Mouse (Mus musculus): ENCODE data around the gene Iqsec1. TPM values are rescaled to one million over a fixed set of nuclear protein-coding genes. Genes with fewer than 3 reads are reported as not detected.

The Iqsec1 gene
- polyA plus RNA-seq, 1 experiment from 2014 or later = 9.8 TPM

- no peak overlapping the region for H3K4me2 ChIP-seq
- no peak overlapping the region for H3K27ac ChIP-seq
- 81% methylated on average over 4 of the region's 4 CpGs for WGBS
- no peak overlapping the region for H3K9ac ChIP-seq (replicated peaks)
- no peaks in the 10 kb centered on the region for H3K36me3 ChIP-seq
- H3K27me3 ChIP-seq = no peaks in the 10 kb centered on the region
- no peaks in the 10 kb centered on the region for H3K9me3 ChIP-seq
- no peak overlapping the region for H3K4me3 ChIP-seq (replicated peaks)
- H3K4me1 ChIP-seq (replicated peaks) = no peaks in the 10 kb centered on the region
- ATAC-seq (ENCODE audit: insufficient number of reproducible peaks, insufficient read depth, low FRiP score, low TSS enrichment, low read depth) = no peak
Observed at GRCm38 (mm10) chr6:90953349-90953748, 35.1 kb downstream of the Iqsec1 start.

DNA sequence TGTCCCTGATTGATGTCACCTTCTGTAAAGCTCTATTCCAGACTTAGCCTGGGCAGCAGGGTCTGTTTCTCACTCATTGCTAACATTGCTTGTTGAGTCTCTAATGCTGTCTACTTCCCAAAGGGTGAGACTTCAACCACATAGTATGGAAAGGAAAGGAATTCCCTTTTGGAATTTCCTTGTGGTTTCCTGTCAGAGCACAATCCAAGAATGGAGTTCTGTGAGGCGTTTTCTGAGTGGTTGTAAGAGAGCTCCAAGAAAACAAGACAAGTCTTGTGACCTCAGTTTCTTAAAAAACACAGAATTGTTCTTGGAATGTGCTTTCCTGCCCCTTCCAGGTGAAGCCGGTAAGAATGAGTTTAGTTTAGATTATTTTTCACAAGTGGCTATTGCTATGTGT is 37.5 kb downstream of the Iqsec1 start:
- H3K36me3 ChIP-seq = no peaks in the 10 kb centered on the region
- no peak overlapping the region for H3K4me2 ChIP-seq
- no peaks in the 10 kb centered on the region for H3K9me3 ChIP-seq
- no peak for ATAC-seq (ENCODE audit: insufficient number of reproducible peaks, insufficient read depth, low FRiP score, low TSS enrichment, low read depth)
- no peak overlapping the region for H3K4me3 ChIP-seq (replicated peaks)
- no peaks in the 10 kb centered on the region for H3K27me3 ChIP-seq
- peaks cover 4% of the 10 kb centered on the region for H3K4me1 ChIP-seq (replicated peaks)
- H3K27ac ChIP-seq = 0 out of 2 replicates have a peak overlapping the region, but pooled peaks have one; percentile 0
- H3K9ac ChIP-seq (replicated peaks) = no peak overlapping the region
- 71% methylated on average over 2 of the region's 2 CpGs for WGBS

- ATAC-seq (ENCODE audit: insufficient number of reproducible peaks, insufficient read depth, low FRiP score, low TSS enrichment, low read depth) = no peak
- 79% methylated on average over 1 of the region's 1 CpGs for WGBS
- Histone ChIP-seq H3K36me3 (no peaks in the 10 kb centered on the region), H3K4me2 (no peak overlapping the region), H3K4me3 (replicated peaks) (no peak overlapping the region), H3K9me3 (no peaks in the 10 kb centered on the region), H3K9ac (replicated peaks) (no peak overlapping the region), H3K27me3 (no peaks in the 10 kb centered on the region), H3K4me1 (replicated peaks) (peaks cover 17% of the 10 kb centered on the region), H3K27ac (no peak overlapping the region)
Observed at GRCm38 (mm10) chr6:90948097-90948496, 40.4 kb downstream of the Iqsec1 start.

- 42% methylated on average over 2 of the region's 2 CpGs for WGBS
- Histone ChIP-seq H3K4me2 (no peak overlapping the region), H3K36me3 (no peaks in the 10 kb centered on the region), H3K27me3 (no peaks in the 10 kb centered on the region), H3K4me1 (replicated peaks) (peaks cover 17% of the 10 kb centered on the region), H3K9me3 (no peaks in the 10 kb centered on the region), H3K27ac (no peak overlapping the region), H3K9ac (replicated peaks) (no peak overlapping the region), H3K4me3 (replicated peaks) (no peak overlapping the region)
- 0 out of 2 replicates have a peak, but pooled peaks have one; percentile 26 for ATAC-seq (ENCODE audit: insufficient number of reproducible peaks, insufficient read depth, low FRiP score, low TSS enrichment, low read depth)
Observed at GRCm38 (mm10) chr6:90945560-90946230, 42.8 kb downstream of the Iqsec1 start.

DNA sequence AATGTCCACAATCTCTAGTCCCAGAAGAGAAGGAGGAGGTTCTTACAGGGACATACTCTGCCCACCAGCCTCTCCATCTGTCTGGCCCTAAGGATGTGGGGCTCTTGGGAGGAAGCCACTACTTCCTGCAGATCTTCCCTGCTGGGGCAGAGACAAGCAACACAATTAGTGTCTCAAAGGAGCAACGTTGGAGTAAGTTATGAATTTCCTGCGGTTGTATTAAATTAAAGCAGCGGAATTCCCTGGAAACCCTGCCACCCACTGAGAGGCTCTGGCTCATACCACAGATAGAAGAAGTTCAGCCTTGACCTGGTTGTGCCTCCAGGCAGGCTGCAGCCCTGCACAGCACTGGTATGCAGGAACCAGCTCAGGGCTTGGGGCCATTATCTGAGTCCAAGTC is 47.2 kb downstream of the Iqsec1 start:
- H3K9ac ChIP-seq (replicated peaks) = no peak overlapping the region
- no peak for ATAC-seq (ENCODE audit: insufficient number of reproducible peaks, insufficient read depth, low FRiP score, low TSS enrichment, low read depth)

GRCm38 (mm10) chr6:90933656-90934055 is 54.8 kb downstream of the Iqsec1 start:
- Histone ChIP-seq H3K27me3 (no peaks in the 10 kb centered on the region), H3K9me3 (no peaks in the 10 kb centered on the region), H3K4me1 (replicated peaks) (peaks cover 22% of the 10 kb centered on the region), H3K4me3 (replicated peaks) (no peak overlapping the region), H3K9ac (replicated peaks) (no peak overlapping the region), H3K27ac (no peak overlapping the region), H3K4me2 (no peak overlapping the region), H3K36me3 (no peaks in the 10 kb centered on the region)
- ATAC-seq (ENCODE audit: insufficient number of reproducible peaks, insufficient read depth, low FRiP score, low TSS enrichment, low read depth) = no peak
- 94% methylated on average over 3 of the region's 3 CpGs for WGBS

More for the DNA sequence above, 47.2 kb downstream of the Iqsec1 start:
- WGBS = 53% methylated on average over 3 of the region's 3 CpGs
- Histone ChIP-seq H3K27me3 (no peaks in the 10 kb centered on the region), H3K9me3 (no peaks in the 10 kb centered on the region), H3K27ac (no peak overlapping the region), H3K4me1 (replicated peaks) (peaks cover 37% of the 10 kb centered on the region), H3K4me3 (replicated peaks) (no peak overlapping the region), H3K4me2 (no peak overlapping the region), H3K36me3 (no peaks in the 10 kb centered on the region)

DNA sequence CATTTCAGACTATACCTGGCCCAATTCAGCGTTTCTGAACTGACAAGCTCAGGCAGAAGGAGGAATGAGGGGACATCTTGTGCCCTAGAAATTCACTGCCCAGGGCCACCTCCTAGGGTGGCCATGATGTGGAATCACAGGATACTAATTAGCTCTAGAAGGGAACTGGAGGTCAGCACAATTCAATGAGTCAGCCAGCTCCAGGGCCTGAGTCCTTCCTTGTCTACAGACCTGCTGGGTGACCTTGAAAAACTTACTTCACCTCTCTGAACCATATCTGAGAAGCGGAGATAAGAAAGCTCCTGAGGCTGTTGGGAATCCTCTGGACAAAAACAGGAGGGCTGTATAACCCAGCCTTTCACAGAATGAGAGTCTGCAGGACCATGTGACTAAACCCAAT is 59.7 kb downstream of the Iqsec1 start:
- Histone ChIP-seq H3K27me3 (no peaks in the 10 kb centered on the region), H3K9me3 (no peaks in the 10 kb centered on the region), H3K4me2 (no peak overlapping the region), H3K4me3 (replicated peaks) (no peak overlapping the region), H3K36me3 (no peaks in the 10 kb centered on the region), H3K9ac (replicated peaks) (no peak overlapping the region), H3K4me1 (replicated peaks) (no peaks in the 10 kb centered on the region), H3K27ac (no peak overlapping the region)
- ATAC-seq (ENCODE audit: insufficient number of reproducible peaks, insufficient read depth, low FRiP score, low TSS enrichment, low read depth) = no peak
- 80% methylated on average over 2 of the region's 2 CpGs for WGBS

DNA sequence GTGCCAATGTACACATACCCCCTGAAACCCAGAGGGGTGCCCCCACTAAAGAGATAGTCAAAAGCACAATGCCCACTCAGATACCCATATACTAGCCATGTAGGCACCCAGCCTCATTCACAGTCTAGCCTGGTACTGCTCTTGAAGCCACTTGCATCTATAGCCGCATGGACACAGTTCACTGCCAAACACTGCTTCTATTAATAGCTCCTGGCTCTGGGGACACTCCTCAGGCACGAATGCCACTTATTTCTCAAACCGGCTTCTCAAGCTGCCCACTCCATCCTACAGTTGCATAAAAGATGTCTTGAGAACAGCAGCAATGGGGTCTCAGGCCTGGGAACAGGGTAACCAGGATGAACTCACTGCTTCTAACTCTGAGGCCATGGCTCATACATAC is 63.0 kb downstream of the Iqsec1 start:
- H3K36me3 ChIP-seq = no peaks in the 10 kb centered on the region
- no peaks in the 10 kb centered on the region for H3K9me3 ChIP-seq
- H3K9ac ChIP-seq (replicated peaks) = no peak overlapping the region
- peaks cover 14% of the 10 kb centered on the region for H3K4me1 ChIP-seq (replicated peaks)
- no peak overlapping the region for H3K4me2 ChIP-seq
- ATAC-seq (ENCODE audit: insufficient number of reproducible peaks, insufficient read depth, low FRiP score, low TSS enrichment, low read depth) = no peak
- no peak overlapping the region for H3K27ac ChIP-seq
- no peak overlapping the region for H3K4me3 ChIP-seq (replicated peaks)
- WGBS = 73% methylated on average over 3 of the region's 3 CpGs
- no peaks in the 10 kb centered on the region for H3K27me3 ChIP-seq

- Histone ChIP-seq H3K4me3 (replicated peaks) (no peak overlapping the region), H3K27me3 (no peaks in the 10 kb centered on the region), H3K27ac (no peak overlapping the region), H3K9ac (replicated peaks) (no peak overlapping the region), H3K4me1 (replicated peaks) (peaks cover 21% of the 10 kb centered on the region), H3K9me3 (no peaks in the 10 kb centered on the region), H3K36me3 (no peaks in the 10 kb centered on the region), H3K4me2 (no peak overlapping the region)
- ATAC-seq (ENCODE audit: insufficient number of reproducible peaks, insufficient read depth, low FRiP score, low TSS enrichment, low read depth) = no peak
- WGBS = 85% methylated on average over 3 of the region's 3 CpGs
Observed at GRCm38 (mm10) chr6:90924796-90925195, 63.7 kb downstream of the Iqsec1 start.

DNA sequence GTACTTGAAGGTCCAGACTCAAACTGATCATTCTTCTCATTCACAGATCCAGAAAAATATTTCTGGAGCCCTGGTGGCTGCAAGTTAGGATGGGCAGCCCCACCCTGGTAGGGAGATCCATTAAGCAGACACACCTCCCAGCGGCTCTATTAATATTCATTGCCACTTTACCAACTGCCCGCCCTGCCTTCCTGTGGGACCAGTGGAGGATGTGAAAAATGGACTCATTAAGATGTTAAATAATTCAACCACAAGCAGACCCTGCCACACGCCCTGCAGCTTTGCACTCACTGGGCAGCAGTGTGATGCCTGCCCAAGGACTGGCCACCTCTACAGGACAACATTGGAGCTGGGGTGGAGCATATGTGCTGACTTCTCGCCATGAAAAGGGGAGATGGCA is 64.1 kb downstream of the Iqsec1 start:
- Histone ChIP-seq H3K9me3 (no peaks in the 10 kb centered on the region), H3K4me2 (no peak overlapping the region), H3K36me3 (no peaks in the 10 kb centered on the region), H3K27me3 (no peaks in the 10 kb centered on the region), H3K4me1 (replicated peaks) (peaks cover 25% of the 10 kb centered on the region), H3K27ac (no peak overlapping the region), H3K9ac (replicated peaks) (no peak overlapping the region), H3K4me3 (replicated peaks) (no peak overlapping the region)
- no peak for ATAC-seq (ENCODE audit: insufficient number of reproducible peaks, insufficient read depth, low FRiP score, low TSS enrichment, low read depth)
- WGBS = 47% methylated on average over 4 of the region's 4 CpGs

DNA sequence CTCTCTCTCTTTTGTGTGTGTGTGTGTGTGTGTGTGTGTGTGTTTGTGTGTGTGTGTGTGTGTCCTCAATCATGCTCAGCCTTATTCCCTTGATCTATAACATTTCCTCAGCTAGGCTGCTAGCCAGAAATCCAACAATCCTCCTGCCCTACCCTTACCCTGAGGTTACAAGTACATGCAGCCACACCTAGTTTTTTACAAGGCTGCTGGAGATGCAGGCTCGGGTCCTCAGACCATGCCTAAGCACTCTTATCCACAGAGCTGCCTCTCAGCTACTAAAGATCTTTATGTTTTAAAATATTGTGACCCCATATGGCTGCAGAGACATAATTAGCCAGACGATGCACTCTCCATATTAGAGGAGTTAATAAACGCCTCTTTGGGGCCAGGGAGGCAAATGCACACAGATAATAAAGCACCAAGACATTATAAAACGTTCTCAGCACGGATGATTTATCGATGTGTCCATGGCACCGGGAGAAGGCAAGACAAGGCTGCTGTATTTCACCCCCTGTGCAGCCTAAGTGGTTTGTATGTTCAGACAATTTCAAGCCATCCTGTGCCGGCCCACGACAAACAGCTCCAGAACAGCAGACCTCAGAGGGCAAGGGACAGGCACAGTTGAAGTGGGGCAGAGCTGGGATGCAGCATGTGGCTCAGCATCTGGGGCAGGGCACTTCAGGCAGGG is 67.1 kb downstream of the Iqsec1 start:
- Histone ChIP-seq H3K4me3 (replicated peaks) (no peak overlapping the region), H3K9me3 (no peaks in the 10 kb centered on the region), H3K9ac (replicated peaks) (no peak overlapping the region), H3K4me2 (no peak overlapping the region), H3K4me1 (replicated peaks) (peaks cover 27% of the 10 kb centered on the region), H3K36me3 (no peaks in the 10 kb centered on the region), H3K27me3 (no peaks in the 10 kb centered on the region), H3K27ac (no peak overlapping the region)
- 37% methylated on average over 9 of the region's 9 CpGs for WGBS
- ATAC-seq (ENCODE audit: insufficient number of reproducible peaks, insufficient read depth, low FRiP score, low TSS enrichment, low read depth) = no peak
